Mouse (Mus musculus) spleen, adult 12 weeks (tissue): ENCODE results near the gene Rps2.

ENCODE experiments used
- DNase-seq: peaks from one replicate; pipeline ENCODE4 v3.0.0; 2022; ENCODE audit warnings: low spot score

Gene Rps2

GRCm38 (mm10) chr17:24766266-24766875 lies 48.5 kb downstream of the Rps2 start:
- no peak for DNase-seq

DNA sequence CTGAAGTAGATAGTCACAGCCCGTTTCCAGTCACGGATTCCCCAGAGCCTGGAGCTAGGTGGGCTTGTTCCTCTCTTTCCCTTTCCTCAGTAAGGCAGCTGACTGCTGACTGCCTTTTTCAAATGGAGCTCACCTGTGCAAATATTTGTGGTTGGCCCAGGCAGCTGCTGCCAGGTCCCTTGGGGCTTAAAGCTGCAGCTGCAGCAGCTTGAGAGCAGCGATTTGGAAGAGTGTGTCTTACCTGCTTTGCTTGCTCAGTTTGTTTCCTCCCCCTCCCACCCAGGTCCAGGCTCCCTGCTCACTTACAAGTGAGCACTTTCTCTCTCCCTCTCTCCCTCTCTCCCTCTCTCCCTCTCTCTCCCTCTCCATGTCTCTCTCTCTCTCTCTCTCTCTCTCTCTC lies 51.2 kb downstream of the Rps2 start:
- DNase-seq, result no peak
